Mouse (Mus musculus): Measurements from ENCODE around the gene Iqsec3. TPM values are rescaled to one million over a fixed set of nuclear protein-coding genes. Genes with fewer than 3 reads are reported as not detected.
"Not testable (repeated sequence)": the region's sequence is repeated elsewhere in the genome, so short reads cannot be mapped to it uniquely, and the experiment has no call there.

Gene Iqsec3
- polyA plus RNA-seq, 1 experiment from 2014 or later = 11.2 TPM

GRCm38 (mm10) chr6:121392610-121393252 lies 80.7 kb downstream of the Iqsec3 start:
- H3K9ac ChIP-seq (replicated peaks; ENCODE audit: low read length) = no peak overlapping the region
- no peaks in the 10 kb centered on the region for H3K4me1 ChIP-seq (ENCODE audit: control insufficient read depth, insufficient read depth, low read length)
- no peaks in the 10 kb centered on the region for H3K27me3 ChIP-seq (ENCODE audit: control insufficient read depth, insufficient read depth, low read length)
- no peak overlapping the region for H3K27ac ChIP-seq (replicated peaks; ENCODE audit: low read depth, low read length)
- ATAC-seq (ENCODE audit: low FRiP score, low TSS enrichment) = no peak
- H3K4me2 ChIP-seq (ENCODE audit: low read length) = no peak overlapping the region
- DNase-seq = no peak
- H3K4me3 ChIP-seq (replicated peaks; ENCODE audit: low read depth, low read length) = no peak overlapping the region
- 0 out of 2 replicates have a peak, but pooled peaks cover 3% of the 10 kb centered on the region for H3K9me3 ChIP-seq (ENCODE audit: control insufficient read depth, low read length)
- 91% methylated on average over 4 of the region's 4 CpGs for WGBS
- H3K36me3 ChIP-seq (ENCODE audit: control insufficient read depth, insufficient read depth, low read length) = no peaks in the 10 kb centered on the region

GRCm38 (mm10) chr6:121385397-121385796 lies 88.1 kb downstream of the Iqsec3 start:
- H3K27ac ChIP-seq (replicated peaks; ENCODE audit: low read depth, low read length) = no peak overlapping the region
- H3K9me3 ChIP-seq (ENCODE audit: control insufficient read depth, low read length) = no peaks in the 10 kb centered on the region
- H3K4me1 ChIP-seq (ENCODE audit: control insufficient read depth, insufficient read depth, low read length) = 0 out of 2 replicates have a peak, but pooled peaks cover 6% of the 10 kb centered on the region
- H3K36me3 ChIP-seq (ENCODE audit: control insufficient read depth, insufficient read depth, low read length) = 0 out of 2 replicates have a peak, but pooled peaks cover 3% of the 10 kb centered on the region
- H3K4me2 ChIP-seq (ENCODE audit: low read length) = no peak overlapping the region
- H3K4me3 ChIP-seq (replicated peaks; ENCODE audit: low read depth, low read length) = no peak overlapping the region
- DNase-seq = no peak
- H3K9ac ChIP-seq (replicated peaks; ENCODE audit: low read length) = no peak overlapping the region
- WGBS = 72% methylated on average over 3 of the region's 3 CpGs
- ATAC-seq (ENCODE audit: low FRiP score, low TSS enrichment) = no peak
- H3K27me3 ChIP-seq (ENCODE audit: control insufficient read depth, insufficient read depth, low read length) = no peaks in the 10 kb centered on the region

- Histone ChIP-seq H3K9ac (replicated peaks; ENCODE audit: low read length) (no peak overlapping the region), H3K4me2 (ENCODE audit: low read length) (no peak overlapping the region), H3K4me3 (replicated peaks; ENCODE audit: low read depth, low read length) (no peak overlapping the region), H3K27ac (replicated peaks; ENCODE audit: low read depth, low read length) (no peak overlapping the region), H3K36me3 (ENCODE audit: control insufficient read depth, insufficient read depth, low read length) (0 out of 2 replicates have a peak, but pooled peaks cover 3% of the 10 kb centered on the region), H3K27me3 (ENCODE audit: control insufficient read depth, insufficient read depth, low read length) (no peaks in the 10 kb centered on the region), H3K9me3 (ENCODE audit: control insufficient read depth, low read length) (no peaks in the 10 kb centered on the region), H3K4me1 (ENCODE audit: control insufficient read depth, insufficient read depth, low read length) (0 out of 2 replicates have a peak, but pooled peaks cover 6% of the 10 kb centered on the region)
- 25% methylated on average over 10 of the region's 10 CpGs for WGBS
- DNase-seq (no peak), ATAC-seq (ENCODE audit: low FRiP score, low TSS enrichment) (no peak)
Measured at GRCm38 (mm10) chr6:121382071-121382470, 91.4 kb downstream of the Iqsec3 start.

GRCm38 (mm10) chr6:121380576-121380975 lies 92.9 kb downstream of the Iqsec3 start:
- Histone ChIP-seq H3K27me3 (ENCODE audit: control insufficient read depth, insufficient read depth, low read length) (no peaks in the 10 kb centered on the region), H3K36me3 (ENCODE audit: control insufficient read depth, insufficient read depth, low read length) (0 out of 2 replicates have a peak, but pooled peaks cover 3% of the 10 kb centered on the region), H3K4me2 (ENCODE audit: low read length) (no peak overlapping the region), H3K27ac (replicated peaks; ENCODE audit: low read depth, low read length) (no peak overlapping the region), H3K9ac (replicated peaks; ENCODE audit: low read length) (no peak overlapping the region), H3K9me3 (ENCODE audit: control insufficient read depth, low read length) (no peaks in the 10 kb centered on the region), H3K4me1 (ENCODE audit: control insufficient read depth, insufficient read depth, low read length) (no peaks in the 10 kb centered on the region), H3K4me3 (replicated peaks; ENCODE audit: low read depth, low read length) (no peak overlapping the region)
- WGBS = 74% methylated on average over 8 of the region's 8 CpGs
- no peak for ATAC-seq (ENCODE audit: low FRiP score, low TSS enrichment)
- no peak for DNase-seq

GRCm38 (mm10) chr6:121378256-121378655 lies 95.2 kb downstream of the Iqsec3 start:
- Histone ChIP-seq H3K9me3 (ENCODE audit: control insufficient read depth, low read length) (no peaks in the 10 kb centered on the region), H3K27me3 (ENCODE audit: control insufficient read depth, insufficient read depth, low read length) (no peaks in the 10 kb centered on the region), H3K27ac (replicated peaks; ENCODE audit: low read depth, low read length) (no peak overlapping the region), H3K4me3 (replicated peaks; ENCODE audit: low read depth, low read length) (no peak overlapping the region), H3K4me2 (ENCODE audit: low read length) (no peak overlapping the region), H3K9ac (replicated peaks; ENCODE audit: low read length) (no peak overlapping the region), H3K4me1 (ENCODE audit: control insufficient read depth, insufficient read depth, low read length) (no peaks in the 10 kb centered on the region), H3K36me3 (ENCODE audit: control insufficient read depth, insufficient read depth, low read length) (no peaks in the 10 kb centered on the region)
- no peak for ATAC-seq (ENCODE audit: low FRiP score, low TSS enrichment)
- WGBS = 56% methylated on average over 4 of the region's 4 CpGs
- DNase-seq = no peak

- H3K27me3 ChIP-seq (ENCODE audit: control insufficient read depth, insufficient read depth, low read length) = no peaks in the 10 kb centered on the region
- 84% methylated on average over 12 of the region's 12 CpGs for WGBS
- no peak for ATAC-seq (ENCODE audit: low FRiP score, low TSS enrichment)
- H3K4me2 ChIP-seq (ENCODE audit: low read length) = no peak overlapping the region
- no peak for DNase-seq
- no peaks in the 10 kb centered on the region for H3K4me1 ChIP-seq (ENCODE audit: control insufficient read depth, insufficient read depth, low read length)
- no peaks in the 10 kb centered on the region for H3K36me3 ChIP-seq (ENCODE audit: control insufficient read depth, insufficient read depth, low read length)
- H3K9ac ChIP-seq (replicated peaks; ENCODE audit: low read length) = no peak overlapping the region
- no peak overlapping the region for H3K27ac ChIP-seq (replicated peaks; ENCODE audit: low read depth, low read length)
- H3K4me3 ChIP-seq (replicated peaks; ENCODE audit: low read depth, low read length) = no peak overlapping the region
- H3K9me3 ChIP-seq (ENCODE audit: control insufficient read depth, low read length) = no peaks in the 10 kb centered on the region
Measured at GRCm38 (mm10) chr6:121376159-121376558, 97.3 kb downstream of the Iqsec3 start.

- DNase-seq (no peak), ATAC-seq (ENCODE audit: low FRiP score, low TSS enrichment) (no peak)
- H3K4me3 ChIP-seq (replicated peaks; ENCODE audit: low read depth, low read length) = no peak overlapping the region
- H3K27me3 ChIP-seq (ENCODE audit: control insufficient read depth, insufficient read depth, low read length) = no peaks in the 10 kb centered on the region
- H3K9ac ChIP-seq (replicated peaks; ENCODE audit: low read length) = no peak overlapping the region
- H3K27ac ChIP-seq (replicated peaks; ENCODE audit: low read depth, low read length) = no peak overlapping the region
- H3K4me1 ChIP-seq (ENCODE audit: control insufficient read depth, insufficient read depth, low read length) = no peaks in the 10 kb centered on the region
- H3K36me3 ChIP-seq (ENCODE audit: control insufficient read depth, insufficient read depth, low read length) = no peaks in the 10 kb centered on the region
- 71% methylated on average over 10 of the region's 10 CpGs for whole genome bisulfite sequencing
- no peaks in the 10 kb centered on the region for H3K9me3 ChIP-seq (ENCODE audit: control insufficient read depth, low read length)
- H3K4me2 ChIP-seq (ENCODE audit: low read length) = no peak overlapping the region
Measured at GRCm38 (mm10) chr6:121371197-121371980, 102.1 kb downstream of the Iqsec3 start.

GRCm38 (mm10) chr6:121367099-121367498 lies 106.4 kb downstream of the Iqsec3 start:
- Histone ChIP-seq H3K4me2 (ENCODE audit: low read length) (no peak overlapping the region), H3K27me3 (ENCODE audit: control insufficient read depth, insufficient read depth, low read length) (no peaks in the 10 kb centered on the region), H3K9me3 (ENCODE audit: control insufficient read depth, low read length) (no peaks in the 10 kb centered on the region), H3K36me3 (ENCODE audit: control insufficient read depth, insufficient read depth, low read length) (no peaks in the 10 kb centered on the region), H3K4me3 (replicated peaks; ENCODE audit: low read depth, low read length) (no peak overlapping the region), H3K27ac (replicated peaks; ENCODE audit: low read depth, low read length) (no peak overlapping the region), H3K9ac (replicated peaks; ENCODE audit: low read length) (no peak overlapping the region), H3K4me1 (ENCODE audit: control insufficient read depth, insufficient read depth, low read length) (no peaks in the 10 kb centered on the region)
- WGBS = 57% methylated on average over 3 of the region's 3 CpGs
- no peak for DNase-seq
- no peak for ATAC-seq (ENCODE audit: low FRiP score, low TSS enrichment)

GRCm38 (mm10) chr6:121366537-121366936 lies 106.9 kb downstream of the Iqsec3 start:
- not testable (repeated sequence) for H3K27ac ChIP-seq (replicated peaks; ENCODE audit: low read depth, low read length); H3K4me2 ChIP-seq (ENCODE audit: low read length); H3K4me1 ChIP-seq (ENCODE audit: control insufficient read depth, insufficient read depth, low read length); H3K9me3 ChIP-seq (ENCODE audit: control insufficient read depth, low read length); H3K27me3 ChIP-seq (ENCODE audit: control insufficient read depth, insufficient read depth, low read length); H3K4me3 ChIP-seq (replicated peaks; ENCODE audit: low read depth, low read length); ATAC-seq (ENCODE audit: low FRiP score, low TSS enrichment); H3K36me3 ChIP-seq (ENCODE audit: control insufficient read depth, insufficient read depth, low read length); H3K9ac ChIP-seq (replicated peaks; ENCODE audit: low read length)
- WGBS = 18% methylated on average over 2 of the region's 2 CpGs
- DNase-seq = peak; percentile 32
